Mouse (Mus musculus) MEL (cell line): ENCODE results near the gene Cfap46. TPM values are rescaled to one million over a fixed set of nuclear protein-coding genes. Genes with fewer than 3 reads are reported as not detected.

Source experiments
- DNase-seq: peaks from one replicate; pipeline ENCODE4 v3.0.0; 2011; ENCODE audit warnings: low read depth, low spot score
- H3K27ac ChIP-seq: 2 replicates; pipeline ENCODE4 v1.5.1; 2012; ENCODE audit warnings: low read depth, mild to moderate bottlenecking, control low read depth, low read length, moderate library complexity; ENCODE audit not compliant: control insufficient read depth
- H3K27me3 ChIP-seq, 2 experiments: fragments of 150-350 bp in 1 of 2; sonication (generic) in 1 of 2; 2 replicates each; pipeline ENCODE4 v1.6.1; 2012; ENCODE audit warnings: low read length in 2 of 2, mild to moderate bottlenecking in 2 of 2, improper control_type of control experiment in 1 of 2, moderate library complexity in 1 of 2; ENCODE audit not compliant: insufficient read depth in 2 of 2, control insufficient read depth in 1 of 2
- H3K36me3 ChIP-seq, 2 experiments: 2 replicates each; pipeline ENCODE4 v1.6.1; 2012 to 2014; ENCODE audit warnings: low read length in 2 of 2, improper control_type of control experiment in 1 of 2, inconsistent platforms in 1 of 2, mild to moderate bottlenecking in 1 of 2; ENCODE audit not compliant: insufficient read depth in 2 of 2, control insufficient read depth in 1 of 2
- H3K4me1 ChIP-seq, 2 experiments: fragments of 150-350 bp in 1 of 2; sonication (generic) in 1 of 2; 2 replicates each; pipeline ENCODE4 v1.6.1; 2012; ENCODE audit warnings: low read length in 2 of 2, improper control_type of control experiment in 1 of 2, mild to moderate bottlenecking in 1 of 2; ENCODE audit not compliant: insufficient read depth in 2 of 2, control insufficient read depth in 1 of 2
- H3K4me3 ChIP-seq, 2 experiments: fragments of 150-350 bp in 1 of 2; sonication (generic) in 1 of 2; 2 replicates each; pipeline ENCODE4 v1.5.1; 2012; ENCODE audit warnings: low read depth in 2 of 2, low read length in 2 of 2, mild to moderate bottlenecking in 2 of 2, moderate library complexity in 2 of 2, control low read depth in 1 of 2, improper control_type of control experiment in 1 of 2; ENCODE audit not compliant: control insufficient read depth in 1 of 2, insufficient read depth in 1 of 2
- H3K79me2 ChIP-seq: 2 replicates; pipeline ENCODE4 v1.6.1; 2012; ENCODE audit warnings: mild to moderate bottlenecking, low read length, moderate library complexity; ENCODE audit not compliant: control insufficient read depth, poor library complexity, insufficient read depth
- H3K9ac ChIP-seq: 2 replicates; pipeline ENCODE4 v1.6.1; 2012; ENCODE audit warnings: low read depth, mild to moderate bottlenecking, control low read depth, low read length, moderate library complexity; ENCODE audit not compliant: control insufficient read depth, poor library complexity, severe bottlenecking
- H3K9me3 ChIP-seq: fragments of 150-350 bp; sonication (generic); replicated peaks from 2 replicates; pipeline ENCODE4 v1.6.1; 2012; ENCODE audit warnings: mild to moderate bottlenecking, low read length, improper control_type of control experiment, moderate library complexity; ENCODE audit not compliant: insufficient read depth
- BHLHE40 ChIP-seq: IDR thresholded peaks from 2 replicates; pipeline ENCODE4 v1.6.1; 2012; ENCODE audit warnings: low read depth, mild to moderate bottlenecking, inconsistent platforms, low read length, improper control_type of control experiment, borderline replicate concordance
- CTCF ChIP-seq, 3 experiments: IDR thresholded peaks in 2 of 3; conservative IDR thresholded peaks in 1 of 3; 2 replicates each; pipeline ENCODE4 v1.5.1; 2011 to 2012; ENCODE audit warnings: low read length in 3 of 3, low read depth in 2 of 3, mild to moderate bottlenecking in 2 of 3, improper control_type of control experiment in 1 of 3, inconsistent platforms in 1 of 3, mixed read lengths in 1 of 3, moderate library complexity in 1 of 3; ENCODE audit not compliant: control insufficient read depth in 1 of 3, insufficient read depth in 1 of 3, poor library complexity in 1 of 3, severe bottlenecking in 1 of 3
- EP300 ChIP-seq, 2 experiments: IDR thresholded peaks; 2 replicates each; pipeline ENCODE4 v1.6.1; 2011; ENCODE audit warnings: improper control_type of control experiment in 2 of 2, low read length in 2 of 2, low read depth in 1 of 2, mild to moderate bottlenecking in 1 of 2
- JUND ChIP-seq: IDR thresholded peaks from 2 replicates; pipeline ENCODE4 v1.6.1; 2011; ENCODE audit warnings: low read depth, mild to moderate bottlenecking, improper control_type of control experiment, low read length
- KAT2A ChIP-seq: conservative IDR thresholded peaks from 2 replicates; pipeline ENCODE4 v1.6.1; 2012; ENCODE audit warnings: low read depth, low read length, improper control_type of control experiment, inconsistent platforms
- MAX ChIP-seq: IDR thresholded peaks from 2 replicates; pipeline ENCODE4 v1.6.1; 2011; ENCODE audit warnings: low read length, improper control_type of control experiment
- MAZ ChIP-seq: IDR thresholded peaks from 2 replicates; pipeline ENCODE4 v1.6.1; 2012; ENCODE audit warnings: low read depth, mild to moderate bottlenecking, inconsistent platforms, low read length, improper control_type of control experiment
- MEF2A ChIP-seq: IDR thresholded peaks from 2 replicates; pipeline ENCODE4 v1.6.1; 2014; ENCODE audit warnings: low read depth, mild to moderate bottlenecking, inconsistent platforms, low read length, improper control_type of control experiment; ENCODE audit not compliant: poor library complexity, insufficient replicate concordance, severe bottlenecking; ENCODE audit errors: extremely low read depth
- MXI1 ChIP-seq: IDR thresholded peaks from 2 replicates; pipeline ENCODE4 v1.6.1; 2011; ENCODE audit warnings: mild to moderate bottlenecking, low read depth, low read length, improper control_type of control experiment
- MYB ChIP-seq: IDR thresholded peaks from 2 replicates; pipeline ENCODE4 v1.6.1; 2011; ENCODE audit warnings: mild to moderate bottlenecking, low read depth, low read length, improper control_type of control experiment
- MYC ChIP-seq: IDR thresholded peaks from 2 replicates; pipeline ENCODE4 v1.6.1; 2011; ENCODE audit warnings: low read depth, mild to moderate bottlenecking, low read length, improper control_type of control experiment, moderate library complexity
- NELFE ChIP-seq: IDR thresholded peaks from 2 replicates; pipeline ENCODE4 v1.6.1; 2011; ENCODE audit warnings: low read depth, low read length, improper control_type of control experiment
- NRF1 ChIP-seq: IDR thresholded peaks from 2 replicates; pipeline ENCODE4 v1.6.1; 2014; ENCODE audit warnings: low read depth, mild to moderate bottlenecking, inconsistent platforms, low read length, improper control_type of control experiment, moderate library complexity; ENCODE audit not compliant: poor library complexity, insufficient read depth, severe bottlenecking
- POLR2A ChIP-seq, 2 experiments: IDR thresholded peaks; 2 replicates each; pipeline ENCODE4 v1.6.1; 2011 to 2012; ENCODE audit warnings: low read length in 2 of 2, mild to moderate bottlenecking in 2 of 2, control low read depth in 1 of 2, improper control_type of control experiment in 1 of 2, low read depth in 1 of 2, moderate library complexity in 1 of 2; ENCODE audit not compliant: control insufficient read depth in 1 of 2, insufficient read depth in 1 of 2, poor library complexity in 1 of 2
- RAD21 ChIP-seq: IDR thresholded peaks from 2 replicates; pipeline ENCODE4 v1.6.1; 2011; ENCODE audit warnings: mild to moderate bottlenecking, low read depth, low read length, improper control_type of control experiment
- RCOR1 ChIP-seq: IDR thresholded peaks from 2 replicates; pipeline ENCODE4 v1.6.1; 2012; ENCODE audit warnings: low read depth, mild to moderate bottlenecking, inconsistent platforms, low read length, improper control_type of control experiment
- SIN3A ChIP-seq: IDR thresholded peaks from 2 replicates; pipeline ENCODE4 v1.6.1; 2012; ENCODE audit warnings: low read length, improper control_type of control experiment, inconsistent platforms
- TAL1 ChIP-seq: IDR thresholded peaks from 2 replicates; pipeline ENCODE4 v1.6.1; 2012; ENCODE audit warnings: mild to moderate bottlenecking, inconsistent platforms, low read length, moderate library complexity, mixed read lengths
- TCF12 ChIP-seq: IDR thresholded peaks from 2 replicates; pipeline ENCODE4 v1.6.1; 2014; ENCODE audit warnings: low read depth, mild to moderate bottlenecking, inconsistent platforms, low read length, improper control_type of control experiment, moderate library complexity
- UBTF ChIP-seq: IDR thresholded peaks from 2 replicates; pipeline ENCODE4 v1.6.1; 2012; ENCODE audit warnings: low read depth, mild to moderate bottlenecking, inconsistent platforms, low read length, improper control_type of control experiment, moderate library complexity, borderline replicate concordance; ENCODE audit not compliant: insufficient read depth
- USF1 ChIP-seq: IDR thresholded peaks from 2 replicates; pipeline ENCODE4 v1.6.1; 2014; ENCODE audit warnings: low read depth, mild to moderate bottlenecking, inconsistent platforms, low read length, improper control_type of control experiment, moderate library complexity
- USF2 ChIP-seq, 2 experiments: IDR thresholded peaks; 2 replicates each; pipeline ENCODE4 v1.6.1; 2011 to 2012; ENCODE audit warnings: improper control_type of control experiment in 2 of 2, low read length in 2 of 2, borderline replicate concordance in 1 of 2, inconsistent platforms in 1 of 2, low read depth in 1 of 2, mild to moderate bottlenecking in 1 of 2; ENCODE audit not compliant: insufficient read depth in 1 of 2
- ZKSCAN1 ChIP-seq: IDR thresholded peaks from 2 replicates; pipeline ENCODE4 v1.6.1; 2012; ENCODE audit warnings: low read depth, mild to moderate bottlenecking, inconsistent platforms, low read length, improper control_type of control experiment, moderate library complexity
- ZNF384 ChIP-seq: IDR thresholded peaks from 2 replicates; pipeline ENCODE4 v1.6.1; 2012; ENCODE audit warnings: low read depth, mild to moderate bottlenecking, inconsistent platforms, low read length, improper control_type of control experiment
- polyA plus RNA-seq, 2 experiments: library from polyadenylated mRNA; stranded (reverse) in 1 of 2; unstranded in 1 of 2; fragments of >175 nt in 1 of 2; fragments of >200 nt in 1 of 2; gene quantifications; 2 replicates each; pipeline versions ENCODE4 v1.2.1 to v1.2.4; 2012; ENCODE audit warnings: low replicate concordance in 2 of 2, low read depth in 1 of 2; ENCODE audit not compliant: insufficient read length in 2 of 2, insufficient read depth in 1 of 2, missing spikeins in 1 of 2
- total RNA-seq: library from RNA; depleted of rRNA; stranded (reverse); fragments of 300-350 nt; gene quantifications from 2 replicates; pipeline ENCODE4 v1.2.3, GENCODE M21; 2012

The Cfap46 gene
- total and polyA plus RNA-seq, 3 experiments, result 0.03 to 0.04 TPM; not detected in 1

- no peak for DNase-seq
- TF ChIP-seq MAX (no peak), MYB (no peak), ZKSCAN1 (no peak), BHLHE40 (no peak), JUND (no peak), USF1 (no peak)
- no peaks in the 10 kb centered on the region for H3K9me3 ChIP-seq
- H3K27ac ChIP-seq, result no peak overlapping the region
- H3K9ac ChIP-seq, result no peak overlapping the region
- no peak overlapping the region for H3K4me3 ChIP-seq
- no peaks in the 10 kb centered on the region for H3K79me2 ChIP-seq
- H3K36me3 ChIP-seq, result peaks cover 0 to 15% of the 10 kb centered on the region in 2 experiments; a peak in 2 of 4 replicates
- peaks cover 0 to 18% of the 10 kb centered on the region in 2 experiments; a peak in 2 of 4 replicates for H3K4me1 ChIP-seq
- no peaks in the 10 kb centered on the region for H3K27me3 ChIP-seq
Measured at GRCm38 (mm10) chr7:139572665-139573064, 111.0 kb downstream of the Cfap46 start.

GRCm38 (mm10) chr7:139570788-139571187 is 112.8 kb downstream of the Cfap46 start:
- no peaks in the 10 kb centered on the region for H3K9me3 ChIP-seq
- no peak overlapping the region for H3K4me3 ChIP-seq
- TF ChIP-seq ZKSCAN1 (no peak), MXI1 (no peak), POLR2A (IDR thresholded peaks at IDR 0.05; ENCODE audit: control insufficient read depth in 1 of 2, insufficient read depth in 1 of 2, low read depth in 1 of 2, low read length in 2 of 2, poor library complexity in 1 of 2) (no peak), USF1 (no peak), NRF1 (no peak), NELFE (no peak), KAT2A (no peak), USF2 (IDR thresholded peaks at IDR 0.05; ENCODE audit: borderline replicate concordance in 1 of 2, insufficient read depth in 1 of 2, low read depth in 1 of 2, low read length in 2 of 2) (no peak)
- no peaks in the 10 kb centered on the region for H3K27me3 ChIP-seq
- H3K27ac ChIP-seq, result no peak overlapping the region
- no peak overlapping the region for H3K9ac ChIP-seq
- DNase-seq, result no peak
- H3K4me1 ChIP-seq, result peaks cover 0 to 6% of the 10 kb centered on the region in 2 experiments; a peak in 2 of 4 replicates
- H3K79me2 ChIP-seq, result no peaks in the 10 kb centered on the region
- peaks cover 0 to 4% of the 10 kb centered on the region in 2 experiments; a peak in 1 of 4 replicates for H3K36me3 ChIP-seq

GRCm38 (mm10) chr7:139566533-139566932 is 117.1 kb downstream of the Cfap46 start:
- TF ChIP-seq BHLHE40, result no peak
- TF ChIP-seq UBTF, result no peak
- no peak for TF ChIP-seq MYC
- no peak for TF ChIP-seq MXI1
- no peak for TF ChIP-seq ZNF384
- TF ChIP-seq TAL1, result no peak
- TF ChIP-seq CTCF (IDR thresholded peaks at IDR 0.05 in 2 of 3, conservative IDR thresholded peaks at IDR 0.05 in 1 of 3; ENCODE audit: control insufficient read depth in 1 of 3, insufficient read depth in 1 of 3, low read depth in 2 of 3, low read length in 3 of 3, poor library complexity in 1 of 3, severe bottlenecking in 1 of 3), result no peak
- TF ChIP-seq RAD21, result no peak
- TF ChIP-seq SIN3A, result no peak
- no peak for TF ChIP-seq NRF1
- no peak for TF ChIP-seq RCOR1
- TF ChIP-seq MEF2A, result no peak
- TF ChIP-seq KAT2A, result no peak
- no peak for TF ChIP-seq MAX
- no peak for TF ChIP-seq ZKSCAN1
- TF ChIP-seq MAZ, result no peak
- no peak for TF ChIP-seq TCF12
- no peak for TF ChIP-seq EP300 (IDR thresholded peaks at IDR 0.05; ENCODE audit: low read depth in 1 of 2, low read length in 2 of 2)
- Histone ChIP-seq H3K4me3 (no peak overlapping the region), H3K9ac (no peak overlapping the region), H3K27me3 (no peaks in the 10 kb centered on the region), H3K9me3 (no peaks in the 10 kb centered on the region), H3K36me3 (no peaks in the 10 kb centered on the region), H3K27ac (no peak overlapping the region), H3K79me2 (no peaks in the 10 kb centered on the region), H3K4me1 (no peaks in the 10 kb centered on the region)
- DNase-seq, result no peak
